Mouse (Mus musculus): ENCODE results near the gene Repin1. TPM values are rescaled to one million over a fixed set of nuclear protein-coding genes. Genes with fewer than 3 reads are reported as not detected.

The Repin1 gene
- total and polyA plus RNA-seq, 3 experiments: 10.7 to 28.0 (median 12.8) TPM

- Histone ChIP-seq H3K9me3 (replicated peaks; ENCODE audit: low read length) (no peaks in the 10 kb centered on the region), H3K27me3 (replicated peaks) (no peaks in the 10 kb centered on the region), H3K4me2 (ENCODE audit: insufficient read depth, low read depth, poor library complexity, severe bottlenecking) (no peak overlapping the region), H3K27ac (ENCODE audit: insufficient read depth, low read depth) (no peak overlapping the region), H3K9ac (ENCODE audit: insufficient read depth, low read depth) (no peak overlapping the region), H3K79me2 (replicated peaks; ENCODE audit: control insufficient read depth, extremely low read depth, insufficient read depth, poor library complexity, severe bottlenecking) (no peaks in the 10 kb centered on the region), H3K4me3 (replicated peaks in 1 of 3; ENCODE audit: low read depth in 2 of 3, low read length in 2 of 3, poor library complexity in 1 of 3) (no peak overlapping the region), H3K4me1 (ENCODE audit: control insufficient read depth in 1 of 2, insufficient read depth in 2 of 2) (peaks cover 0 to 13% of the 10 kb centered on the region in 2 experiments; a peak in 2 of 4 replicates), H3K36me3 (replicated peaks in 1 of 2; ENCODE audit: control insufficient read depth in 1 of 2, insufficient read depth in 1 of 2, low read length in 1 of 2) (peaks cover 4 to 20% of the 10 kb centered on the region in 2 experiments)
- in situ Hi-C loops (cut with MboI; ENCODE audit: low pct_ligation_motif_present, low pct_unique_long_range_greater_than_20kb, low sequenced_read_pairs) (loop anchor here (25.0 kb wide), 1 partner anchor 326 kb away; the partner anchor contains the start of gene Doxl2), dilution Hi-C loops (cut with MboI; ENCODE audit: extremely low pct_ligation_motif_present, extremely low pct_unique_long_range_greater_than_20kb, low sequenced_read_pairs) (loop anchor here (25.0 kb wide), 1 partner anchor 126 kb away; the partner anchor contains the start of gene Gimap3)
- TF ChIP-seq BHLHE40 (IDR thresholded peaks at IDR 0.05; ENCODE audit: low read depth, low read length) (no peak), PAX5 (IDR thresholded peaks at IDR 0.05; ENCODE audit: low read length) (no peak), GABPA (IDR thresholded peaks at IDR 0.05; ENCODE audit: insufficient replicate concordance, low read depth, low read length) (no peak), CTCF (conservative IDR thresholded peaks at IDR 0.05 in 1 of 2, IDR thresholded peaks at IDR 0.05 in 1 of 2; ENCODE audit: low read depth in 2 of 2, low read length in 2 of 2) (no peak), MAZ (IDR thresholded peaks at IDR 0.05; ENCODE audit: low read depth, low read length) (no peak), CHD2 (IDR thresholded peaks at IDR 0.05; ENCODE audit: low read length) (no peak), NRF1 (IDR thresholded peaks at IDR 0.05; ENCODE audit: low read depth, low read length) (no peak), MAFK (IDR thresholded peaks at IDR 0.05; ENCODE audit: insufficient replicate concordance, low read length) (no peak), JUND (conservative IDR thresholded peaks at IDR 0.05; ENCODE audit: low read depth, low read length) (no peak), RCOR1 (conservative IDR thresholded peaks at IDR 0.05; ENCODE audit: low read depth, low read length) (no peak), USF2 (conservative IDR thresholded peaks at IDR 0.05; ENCODE audit: low read depth, low read length) (no peak), ZMIZ1 (IDR thresholded peaks at IDR 0.05; ENCODE audit: low read depth, low read length) (no peak), UBTF (IDR thresholded peaks at IDR 0.05; ENCODE audit: low read depth, low read length) (no peak), RAD21 (IDR thresholded peaks at IDR 0.05; ENCODE audit: low read depth, low read length) (no peak), MAX (IDR thresholded peaks at IDR 0.05; ENCODE audit: low read length) (no peak), CHD1 (IDR thresholded peaks at IDR 0.05; ENCODE audit: low read depth, low read length) (no peak)
- DNase-seq (ENCODE audit: extremely low read depth): no peak
These were observed 42.8 kb downstream of the Repin1 start for GRCm38 (mm10) chr6:48636515-48636914.

GRCm38 (mm10) chr6:48637811-48638500 is 44.3 kb downstream of the Repin1 start:
- Histone ChIP-seq H3K4me3 (replicated peaks in 1 of 3; ENCODE audit: low read depth in 2 of 3, low read length in 2 of 3, poor library complexity in 1 of 3) (no peak overlapping the region), H3K9ac (ENCODE audit: insufficient read depth, low read depth) (no peak overlapping the region), H3K79me2 (replicated peaks; ENCODE audit: control insufficient read depth, extremely low read depth, insufficient read depth, poor library complexity, severe bottlenecking) (no peaks in the 10 kb centered on the region), H3K36me3 (replicated peaks in 1 of 2; ENCODE audit: control insufficient read depth in 1 of 2, insufficient read depth in 1 of 2, low read length in 1 of 2) (peaks cover 0 to 5% of the 10 kb centered on the region in 2 experiments), H3K4me1 (ENCODE audit: control insufficient read depth in 1 of 2, insufficient read depth in 2 of 2) (peaks cover 0 to 16% of the 10 kb centered on the region in 2 experiments; a peak in 2 of 4 replicates), H3K27ac (ENCODE audit: insufficient read depth, low read depth) (no peak overlapping the region), H3K4me2 (ENCODE audit: insufficient read depth, low read depth, poor library complexity, severe bottlenecking) (no peak overlapping the region), H3K27me3 (replicated peaks) (no peaks in the 10 kb centered on the region), H3K9me3 (replicated peaks; ENCODE audit: low read length) (no peaks in the 10 kb centered on the region)
- dilution Hi-C loops (cut with MboI; ENCODE audit: extremely low pct_ligation_motif_present, extremely low pct_unique_long_range_greater_than_20kb, low sequenced_read_pairs) (loop anchor here (25.0 kb wide), 1 partner anchor 124 kb away; the partner anchor contains the start of gene Gimap3), in situ Hi-C loops (cut with MboI; ENCODE audit: low pct_ligation_motif_present, low pct_unique_long_range_greater_than_20kb, low sequenced_read_pairs) (loop anchor here (25.0 kb wide), 1 partner anchor 324 kb away; the partner anchor contains the start of gene Doxl2)
- TF ChIP-seq ZC3H11A (IDR thresholded peaks at IDR 0.05; ENCODE audit: low read depth, low read length) (no peak), MAX (IDR thresholded peaks at IDR 0.05; ENCODE audit: low read length) (no peak), CHD2 (IDR thresholded peaks at IDR 0.05; ENCODE audit: low read length) (no peak), USF1 (IDR thresholded peaks at IDR 0.05; ENCODE audit: low read depth, low read length) (no peak), ELF1 (IDR thresholded peaks at IDR 0.05; ENCODE audit: low read depth, low read length) (no peak), EP300 (IDR thresholded peaks at IDR 0.05; ENCODE audit: low read length) (no peak), JUN (IDR thresholded peaks at IDR 0.05; ENCODE audit: insufficient read depth, low read depth, low read length) (no peak), SMC3 (IDR thresholded peaks at IDR 0.05; ENCODE audit: low read depth, low read length) (no peak), ZMIZ1 (IDR thresholded peaks at IDR 0.05; ENCODE audit: low read depth, low read length) (no peak), RAD21 (IDR thresholded peaks at IDR 0.05; ENCODE audit: low read depth, low read length) (no peak), MYC (IDR thresholded peaks at IDR 0.05; ENCODE audit: low read depth, low read length) (no peak), SIN3A (IDR thresholded peaks at IDR 0.05; ENCODE audit: low read length) (no peak), RCOR1 (conservative IDR thresholded peaks at IDR 0.05; ENCODE audit: low read depth, low read length) (no peak), TCF12 (IDR thresholded peaks at IDR 0.05; ENCODE audit: low read depth, low read length) (no peak), MAZ (IDR thresholded peaks at IDR 0.05; ENCODE audit: low read depth, low read length) (no peak)
- DNase-seq (ENCODE audit: extremely low read depth): no peak
